27 mouse cellular contexts compared by ENCODE assay signal in genomic region chr13:92644753-92645152, GRCm38 (mm10). TPM values are rescaled to one million over a fixed set of nuclear protein-coding genes. Genes with fewer than 3 reads are reported as not detected.
A peak's percentile ranks its signal among the peaks of the same experiment; 100 is the strongest.
DNase-seq lines count a peak whose midpoint lies in the region; ATAC-seq lines count a peak whose summit lies in the region.
"Had no signal": no experiment of that assay in that cellular context is flagged by ENCODE, and none has a peak within 500 bp of the region (broad histone marks: within the 10 kb centered on the region; RNA-seq: fewer than 3 reads in every experiment).

No protein-coding gene starts in this region.

- intact Hi-C loops in heart, postnatal 14 days (cut with DNase I) = loop anchor here (5.0 kb wide), 1 partner anchor 43 kb away; no protein-coding TSS in a partner anchor

- no peaks in the 10 kb centered on the region for H3K27me3 ChIP-seq in liver, embryonic 13.5 days
- H3K27me3 ChIP-seq: forebrain, embryonic 12.5 days; hindbrain, embryonic 12.5 days; limb, embryonic 12.5 days had no signal

- no peak overlapping the region for H3K9ac ChIP-seq in liver, embryonic 13.5 days
- H3K9ac ChIP-seq: forebrain, embryonic 12.5 days; hindbrain, embryonic 12.5 days; limb, embryonic 12.5 days; liver, embryonic 14.5 days had no signal

- no peaks in the 10 kb centered on the region for H3K9me3 ChIP-seq in liver, embryonic 13.5 days (replicated peaks)
- H3K9me3 ChIP-seq: forebrain, embryonic 12.5 days; hindbrain, embryonic 12.5 days; limb, embryonic 12.5 days had no signal

- ATAC-seq in liver, embryonic 13.5 days (ENCODE audit: low read depth) = 0 out of 2 replicates have a peak, but pooled peaks have one; percentile 10
- ATAC-seq: intestine, embryonic 16.5 days had no signal

- H3K4me2 ChIP-seq in liver, embryonic 13.5 days = no peak overlapping the region
- H3K4me2 ChIP-seq: forebrain, embryonic 12.5 days; hindbrain, embryonic 12.5 days; limb, embryonic 12.5 days had no signal

- H3K36me3 ChIP-seq in liver, embryonic 13.5 days = peaks cover 15% of the 10 kb centered on the region
- H3K36me3 ChIP-seq: forebrain, embryonic 12.5 days; hindbrain, embryonic 12.5 days; limb, embryonic 12.5 days had no signal

- WGBS in liver, embryonic 13.5 days (ENCODE audit: insufficient replicate concordance) = 81% methylated on average over 6 of the region's 6 CpGs

- H3K4me3 ChIP-seq in liver, embryonic 13.5 days (replicated peaks) = no peak overlapping the region
- H3K4me3 ChIP-seq: forebrain, embryonic 12.5 days; hindbrain, embryonic 12.5 days; left cerebral cortex, adult 2 months; limb, embryonic 12.5 days had no signal

- no peak overlapping the region for H3K27ac ChIP-seq in liver, embryonic 13.5 days
- H3K27ac ChIP-seq: forebrain, embryonic 12.5 days; hindbrain, embryonic 12.5 days; left cerebral cortex, adult 2 months; limb, embryonic 12.5 days; liver, embryonic 14.5 days; macrophage had no signal

- DNase-seq in heart, adult 11 months = peak; percentile 86
- no peak for DNase-seq in heart, postnatal 14 days
- no peak for DNase-seq in liver, embryonic 13.5 days
- no peak for DNase-seq in liver
- peak; percentile 62 for DNase-seq in retina, adult 2 months (ENCODE audit: low read depth, low spot score)
- no peak for DNase-seq in retina, embryonic 14.5 days (ENCODE audit: low spot score)
- peak; percentile 41 for DNase-seq in retina, postnatal 7 days (ENCODE audit: low read depth, low spot score)
- no peak for DNase-seq in spleen, postnatal 14 days (ENCODE audit: low spot score in 2 of 2)
- DNase-seq: adrenal gland, postnatal 14 days; cerebellum, adult 8-10 months; cerebellum, postnatal 25 days; gastrocnemius, postnatal 10 days; kidney, adult 9 months; kidney, postnatal 14 days; lung, adult 2 months; lung, postnatal 10 days; right cerebral cortex, adult 18-20 months; right cerebral cortex, postnatal 4 days; thymus, adult 2 months; thymus, postnatal 36 days had no signal

- H3K4me1 ChIP-seq in liver, embryonic 13.5 days (replicated peaks) = peaks cover 25% of the 10 kb centered on the region
- H3K4me1 ChIP-seq: forebrain, embryonic 12.5 days had no signal

RNA-seq across cellular contexts. Expression of gene Serinc5, which starts 33.9 kb away (rescaled TPM):
- total RNA-seq in heart, postnatal 14 days (2021) = 10 to 100 TPM; 27.2 to 28.4 TPM
- 14.7 and 20.2 TPM in 2 replicates for polyA plus RNA-seq in liver, embryonic 13.5 days (2015; fragmentation: Nextera tagmentation; extraction: Ambion mirVana)

Comparison
In these comparisons a context has a peak if more than half of its experiments do, and no peak if none do; other contexts are left out.
1. DNase-seq: peak in heart, adult 11 months (single experiment), retina, adult 2 months (single experiment) and retina, postnatal 7 days (single experiment); none in heart, postnatal 14 days (0 of 2), liver, embryonic 13.5 days (single experiment), liver (single experiment), retina, embryonic 14.5 days (single experiment) and spleen, postnatal 14 days (0 of 2).